Mouse (Mus musculus) G1E (cell line): ENCODE data around the gene Hist1h4b. TPM values are rescaled to one million over a fixed set of nuclear protein-coding genes. Genes with fewer than 3 reads are reported as not detected.

Experiments used
- ATAC-seq: 2 replicates; pipeline ENCODE4 v1.8.0; 2016; ENCODE audit warnings: mild to moderate bottlenecking; ENCODE audit not compliant: insufficient number of reproducible peaks, poor library complexity, low FRiP score, severe bottlenecking; ENCODE audit errors: extremely low read depth
- DNase-seq: peaks from one replicate; pipeline ENCODE4 v3.0.0; 2012; ENCODE audit warnings: low spot score
- H3K27me3 ChIP-seq: 2 replicates; pipeline ENCODE4 v1.6.1; 2012; ENCODE audit warnings: mild to moderate bottlenecking, low read length, inconsistent platforms; ENCODE audit not compliant: insufficient read depth
- H3K36me3 ChIP-seq: replicated peaks from 2 replicates; pipeline ENCODE3; 2012; ENCODE audit warnings: mild to moderate bottlenecking, inconsistent platforms
- H3K4me1 ChIP-seq: 2 replicates; pipeline ENCODE4 v1.6.1; 2012; ENCODE audit warnings: low read depth, low read length, inconsistent platforms, mixed read lengths; ENCODE audit not compliant: insufficient read depth
- H3K4me3 ChIP-seq: 2 replicates; pipeline ENCODE4 v1.5.1; 2012; ENCODE audit warnings: low read depth, mild to moderate bottlenecking, inconsistent platforms, low read length, moderate library complexity, mixed read lengths
- H3K9me3 ChIP-seq: replicated peaks from 2 replicates; pipeline ENCODE4 v1.6.1; 2012; ENCODE audit warnings: inconsistent platforms
- CTCF ChIP-seq: IDR thresholded peaks from 2 replicates; pipeline ENCODE4 v1.5.1; 2012; ENCODE audit warnings: low read depth, low read length, inconsistent platforms, mixed read lengths
- GATA1 ChIP-seq: IDR thresholded peaks from 2 replicates; pipeline ENCODE4 v1.6.1; 2012; ENCODE audit warnings: borderline replicate concordance, low read length, inconsistent platforms, mixed read lengths
- GATA2 ChIP-seq: IDR thresholded peaks from 2 replicates; pipeline ENCODE4 v1.6.1; 2012; ENCODE audit warnings: low read depth, low read length, inconsistent platforms, borderline replicate concordance
- POLR2AphosphoS5 ChIP-seq: IDR thresholded peaks from 2 replicates; pipeline ENCODE4 v1.6.1; 2012; ENCODE audit warnings: low read depth, low read length, inconsistent platforms; ENCODE audit not compliant: insufficient replicate concordance
- TAL1 ChIP-seq: conservative IDR thresholded peaks from 2 replicates; pipeline ENCODE4 v1.6.1; 2012; ENCODE audit warnings: low read depth, low read length, inconsistent platforms, mixed read lengths
- polyA plus RNA-seq: library from polyadenylated mRNA; stranded (reverse); fragments of >175 nt; gene quantifications from 2 replicates; pipeline ENCODE4 v1.2.3, GENCODE M21; 2012
- total RNA-seq, 2 experiments: library from RNA; stranded (forward) in 1 of 2; stranded (reverse) in 1 of 2; fragments of 200-1000 nt in 1 of 2; fragments of >200 nt in 1 of 2; fragmentation: Nextera tagmentation in 1 of 2; gene quantifications; 2 replicates each; pipeline ENCODE4 v1.2.3; 2014 to 2017

Hist1h4b gene
- total and polyA plus RNA-seq, 3 experiments, result 6.6 to 2,848 (median 301) TPM

DNA sequence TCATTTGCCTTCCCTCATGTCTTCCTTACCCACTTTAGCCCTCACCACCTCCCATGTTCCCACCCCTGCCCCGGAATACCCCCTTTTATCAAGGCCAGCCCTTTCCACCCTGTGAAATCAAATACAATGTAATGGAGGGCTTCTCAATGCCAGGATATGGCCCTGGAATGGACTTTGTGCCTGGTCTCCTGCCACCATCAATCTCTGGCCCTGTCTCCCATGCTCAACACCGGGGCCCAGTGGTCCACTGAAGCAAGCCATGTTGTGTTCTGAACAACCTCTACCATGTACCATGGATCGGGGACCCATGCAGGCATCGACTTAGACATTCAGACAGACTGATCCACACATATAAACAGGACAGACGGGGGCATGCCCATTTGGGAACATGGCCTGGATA lies 27.1 kb upstream of the Hist1h4b start:
- Histone ChIP-seq H3K4me1 (peaks cover 3% of the 10 kb centered on the region; the same call in 1 of the 2 replicates), H3K27me3 (peaks cover 18% of the 10 kb centered on the region), H3K36me3 (no peaks in the 10 kb centered on the region), H3K9me3 (no peaks in the 10 kb centered on the region), H3K4me3 (no peak overlapping the region)
- DNase-seq (no peak), ATAC-seq (no peak)
- TF ChIP-seq CTCF (no peak), TAL1 (no peak), GATA2 (no peak), GATA1 (no peak), POLR2AphosphoS5 (no peak)

DNA sequence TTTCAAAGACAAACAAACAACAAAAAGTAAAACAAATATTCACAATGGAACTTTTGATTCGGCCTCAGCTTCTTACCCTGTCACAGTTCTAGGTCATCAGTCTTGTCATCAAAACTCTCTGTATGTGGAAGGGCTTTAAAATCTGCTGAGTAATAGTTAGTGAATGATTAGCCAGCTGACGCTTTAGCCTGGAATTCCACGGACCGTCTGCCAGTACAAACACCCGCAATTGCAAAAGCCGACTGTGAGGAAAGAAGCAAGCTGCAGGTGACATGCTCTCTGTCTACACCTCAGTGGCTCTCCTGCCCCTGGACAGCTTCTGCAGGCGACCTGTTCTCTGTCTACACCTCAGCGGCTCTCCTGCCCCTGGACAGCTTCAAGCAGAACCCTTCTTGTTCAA lies 26.3 kb upstream of the Hist1h4b start:
- no peak for DNase-seq
- ATAC-seq, result no peak

DNA sequence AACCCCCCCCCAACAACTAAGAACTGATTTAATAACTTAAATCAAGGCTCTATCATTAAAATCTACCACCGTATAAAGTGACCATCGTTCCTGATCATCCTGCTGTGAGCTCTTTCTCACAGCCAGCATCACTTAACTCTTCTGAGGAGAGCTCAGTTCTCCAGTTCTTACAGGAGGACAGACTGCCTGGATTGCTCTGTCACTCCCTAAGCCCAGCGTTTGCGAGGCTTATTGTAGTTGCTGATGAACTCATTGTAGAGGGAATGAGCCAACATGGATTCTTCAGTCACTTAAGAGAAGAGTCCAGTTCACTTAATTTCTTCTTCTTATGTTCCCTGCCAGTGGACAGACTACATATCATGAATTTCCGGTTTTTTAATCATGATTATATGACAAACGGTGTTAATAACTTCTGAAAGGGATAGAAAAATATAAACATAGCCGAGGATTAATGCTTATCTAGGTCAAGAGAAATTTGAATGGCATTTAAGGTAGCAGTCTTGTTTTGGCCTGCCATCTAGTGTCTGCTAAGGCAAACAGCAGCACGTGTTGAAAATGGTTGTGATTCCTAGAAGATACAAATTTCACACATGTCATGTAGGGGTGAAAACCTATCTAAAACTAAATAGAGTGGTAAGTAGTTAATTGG lies 24.5 kb upstream of the Hist1h4b start:
- Histone ChIP-seq H3K4me3 (no peak overlapping the region), H3K36me3 (no peaks in the 10 kb centered on the region), H3K9me3 (no peaks in the 10 kb centered on the region), H3K4me1 (peaks cover 3% of the 10 kb centered on the region; the same call in 1 of the 2 replicates), H3K27me3 (peaks cover 11% of the 10 kb centered on the region)
- no peak for TF ChIP-seq GATA2
- TF ChIP-seq CTCF, result peak; percentile 14; the same call in 1 of the 2 replicates
- no peak for TF ChIP-seq GATA1
- TF ChIP-seq POLR2AphosphoS5, result no peak
- TF ChIP-seq TAL1, result no peak
- DNase-seq (no peak), ATAC-seq (no peak)

More for the DNA sequence above, 26.3 kb upstream of the Hist1h4b start:
- no peaks in the 10 kb centered on the region for H3K9me3 ChIP-seq
- no peaks in the 10 kb centered on the region for H3K36me3 ChIP-seq
- no peak overlapping the region for H3K4me3 ChIP-seq
- peaks cover 3% of the 10 kb centered on the region; the same call in 1 of the 2 replicates for H3K4me1 ChIP-seq
- peaks cover 16% of the 10 kb centered on the region for H3K27me3 ChIP-seq
- TF ChIP-seq POLR2AphosphoS5, result no peak
- no peak for TF ChIP-seq GATA2
- no peak for TF ChIP-seq CTCF
- TF ChIP-seq TAL1, result no peak
- TF ChIP-seq GATA1, result no peak

DNA sequence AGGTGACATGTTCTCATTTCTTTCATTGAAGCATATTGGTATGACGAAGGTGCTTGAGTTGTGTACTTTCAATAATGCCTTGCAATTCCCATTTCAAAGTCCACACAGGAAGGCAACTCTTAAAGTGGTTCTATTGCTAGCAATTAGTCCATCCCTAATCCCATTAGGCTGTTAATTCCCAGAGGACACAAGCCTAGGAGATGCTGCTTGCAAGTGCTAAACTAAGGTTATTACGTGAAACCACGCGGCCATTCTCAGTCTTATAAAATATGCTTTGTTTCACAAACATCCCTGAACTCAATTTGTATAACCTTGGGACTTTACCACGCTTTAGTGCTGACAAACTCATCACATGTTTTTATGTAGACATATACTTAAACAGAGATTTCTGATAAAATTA lies 19.7 kb upstream of the Hist1h4b start:
- H3K36me3 ChIP-seq, result no peaks in the 10 kb centered on the region
- H3K4me3 ChIP-seq, result no peak overlapping the region

DNA sequence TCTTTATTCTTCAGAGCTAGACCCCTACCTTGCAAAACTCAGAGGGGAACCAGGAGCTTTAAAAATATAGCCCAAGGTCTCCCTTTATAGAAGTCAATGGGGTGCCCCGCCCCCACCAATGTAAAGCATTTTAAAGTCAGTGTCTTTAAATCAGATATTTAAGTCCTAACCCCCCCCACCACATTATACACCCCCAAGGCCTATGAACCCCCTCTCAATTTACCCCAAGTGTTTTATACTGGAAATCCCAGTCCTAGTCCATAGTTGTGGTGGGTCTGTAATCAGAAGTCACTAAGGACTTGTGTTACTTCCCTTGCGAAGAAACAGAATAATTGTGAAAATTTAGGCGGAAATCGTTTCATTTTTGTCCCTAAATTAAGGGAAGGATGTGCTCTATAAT lies 18.8 kb upstream of the Hist1h4b start:
- Histone ChIP-seq H3K9me3 (no peaks in the 10 kb centered on the region), H3K4me1 (peaks cover 18% of the 10 kb centered on the region), H3K4me3 (peak overlapping the region; percentile 71; the same call in 1 of the 2 replicates), H3K36me3 (no peaks in the 10 kb centered on the region), H3K27me3 (no peaks in the 10 kb centered on the region)
- no peak for TF ChIP-seq GATA2
- TF ChIP-seq POLR2AphosphoS5, result no peak
- TF ChIP-seq CTCF, result no peak
- TF ChIP-seq GATA1, result no peak
- no peak for TF ChIP-seq TAL1
- no peak for DNase-seq
- no peak for ATAC-seq

More for the DNA sequence above, 19.7 kb upstream of the Hist1h4b start:
- DNase-seq (no peak), ATAC-seq (no peak)
- Histone ChIP-seq H3K4me1 (peaks cover 14% of the 10 kb centered on the region), H3K27me3 (no peaks in the 10 kb centered on the region), H3K9me3 (no peaks in the 10 kb centered on the region)
- TF ChIP-seq GATA1, result no peak
- TF ChIP-seq TAL1, result no peak
- no peak for TF ChIP-seq CTCF

DNA sequence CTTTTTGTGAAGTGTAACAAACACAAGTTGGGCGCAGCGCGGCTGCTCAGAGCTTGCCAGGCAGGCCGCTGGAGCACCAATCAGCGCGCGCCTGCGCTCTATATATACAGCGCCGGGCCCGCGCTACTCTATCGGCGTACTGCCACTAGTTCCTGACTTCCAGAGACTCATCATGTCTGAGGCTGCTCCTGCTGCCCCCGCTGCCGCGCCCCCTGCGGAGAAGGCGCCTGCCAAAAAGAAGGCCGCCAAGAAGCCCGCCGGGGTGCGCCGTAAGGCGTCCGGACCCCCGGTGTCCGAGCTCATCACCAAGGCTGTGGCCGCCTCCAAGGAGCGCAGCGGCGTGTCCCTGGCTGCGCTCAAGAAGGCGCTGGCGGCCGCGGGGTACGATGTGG lies 18.1 kb upstream of the Hist1h4b start, which contains the start of gene Hist1h1c:
Gene Hist1h1c, plus strand, starts transcription at position 132 of the 392 bp plus-strand sequence.
- Histone ChIP-seq H3K9me3 (no peaks in the 10 kb centered on the region), H3K36me3 (no peaks in the 10 kb centered on the region), H3K4me3 (peak within 1 kb of the TSS; percentile 71), H3K4me1 (peaks cover 21% of the 10 kb centered on the region), H3K27me3 (no peaks in the 10 kb centered on the region)
- peak; percentile 84 for DNase-seq
- peak; percentile 69 for ATAC-seq
- TF ChIP-seq GATA2 (no peak), POLR2AphosphoS5 (peak; percentile 70; the same call in 1 of the 2 replicates)
